Mouse (Mus musculus) ES-E14 (cell line): Measurements from ENCODE around the gene Phospho1.

Source experiments
- CHD2 ChIP-seq: IDR thresholded peaks from 2 replicates; pipeline ENCODE4 v1.6.1; 2014; ENCODE audit warnings: mild to moderate bottlenecking, low read depth, low read length, inconsistent platforms
- MAFK ChIP-seq: IDR thresholded peaks from 2 replicates; pipeline ENCODE4 v1.6.1; 2014; ENCODE audit warnings: mild to moderate bottlenecking, low read depth, low read length, inconsistent platforms; ENCODE audit not compliant: insufficient read depth
- ZNF384 ChIP-seq: IDR thresholded peaks from 2 replicates; pipeline ENCODE4 v1.6.1; 2012; ENCODE audit warnings: low read depth, low read length, inconsistent platforms

DNA sequence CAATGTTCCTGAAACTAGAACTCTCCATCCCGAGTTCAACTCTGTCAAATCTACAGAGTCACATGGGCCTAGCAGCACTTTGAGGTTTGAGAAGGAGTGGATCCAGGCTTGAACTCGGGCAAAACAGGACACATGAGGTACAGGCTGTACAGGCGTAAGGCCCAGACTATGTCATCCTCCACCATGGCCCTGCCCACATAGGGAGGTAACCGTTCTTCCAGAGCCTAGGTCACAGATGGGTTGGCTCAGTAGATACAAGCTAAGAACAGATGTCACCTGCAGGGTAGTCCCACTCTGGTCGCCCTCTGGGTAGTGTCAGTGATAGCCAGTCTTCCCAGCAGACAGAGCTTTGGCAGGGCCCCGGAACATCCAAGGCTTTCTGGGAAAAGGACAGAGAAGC, 37.8 kb upstream of the Phospho1 start:
- TF ChIP-seq MAFK (no peak), CHD2 (no peak), ZNF384 (no peak)
